Mouse (Mus musculus) MEL (cell line): ENCODE measurements around the gene Extl1.

Source experiments
- CTCF ChIP-seq, 3 experiments: IDR thresholded peaks in 2 of 3; conservative IDR thresholded peaks in 1 of 3; 2 replicates each; pipeline ENCODE4 v1.5.1; 2011 to 2012; ENCODE audit warnings: low read length in 3 of 3, low read depth in 2 of 3, mild to moderate bottlenecking in 2 of 3, improper control_type of control experiment in 1 of 3, inconsistent platforms in 1 of 3, mixed read lengths in 1 of 3, moderate library complexity in 1 of 3; ENCODE audit not compliant: control insufficient read depth in 1 of 3, insufficient read depth in 1 of 3, poor library complexity in 1 of 3, severe bottlenecking in 1 of 3
- EP300 ChIP-seq, 2 experiments: IDR thresholded peaks; 2 replicates each; pipeline ENCODE4 v1.6.1; 2011; ENCODE audit warnings: improper control_type of control experiment in 2 of 2, low read length in 2 of 2, low read depth in 1 of 2, mild to moderate bottlenecking in 1 of 2
- POLR2AphosphoS2 ChIP-seq: IDR thresholded peaks from 2 replicates; pipeline ENCODE4 v1.6.1; 2011; ENCODE audit warnings: low read length, improper control_type of control experiment

DNA sequence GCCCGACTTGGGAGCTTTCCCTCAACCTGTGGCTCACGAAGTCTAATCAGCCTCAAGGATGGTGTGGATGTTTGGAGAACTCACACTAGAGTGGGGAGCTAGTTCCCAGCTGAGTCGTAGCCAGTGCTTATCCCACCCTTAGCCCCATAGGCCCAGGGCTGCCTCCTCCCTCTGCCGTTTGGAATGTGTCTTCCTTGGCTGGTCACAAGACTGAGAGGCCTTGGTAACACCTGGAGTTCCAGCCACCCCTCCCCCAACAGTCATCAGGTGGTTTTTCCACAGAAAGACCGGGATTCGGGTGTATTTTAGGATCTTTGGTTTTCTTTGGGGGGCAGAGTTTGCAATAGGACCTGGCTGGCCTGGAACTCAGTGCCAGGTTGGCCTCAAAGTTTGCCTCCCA is 33.0 kb downstream of the Extl1 start:
- TF ChIP-seq EP300 (IDR thresholded peaks at IDR 0.05; ENCODE audit: low read depth in 1 of 2, low read length in 2 of 2) (no peak), CTCF (IDR thresholded peaks at IDR 0.05 in 2 of 3, conservative IDR thresholded peaks at IDR 0.05 in 1 of 3; ENCODE audit: control insufficient read depth in 1 of 3, insufficient read depth in 1 of 3, low read depth in 2 of 3, low read length in 3 of 3, poor library complexity in 1 of 3, severe bottlenecking in 1 of 3) (no peak), POLR2AphosphoS2 (no peak)
